Mouse (Mus musculus) ES-CJ7 (cell line): Measurements from ENCODE around the gene Usp37.
A peak's percentile ranks its signal among the peaks of the same experiment; 100 is the strongest.
"Not testable (repeated sequence)": the region's sequence is repeated elsewhere in the genome, so short reads cannot be mapped to it uniquely, and the experiment has no call there.

Source experiments
- DNase-seq: peaks from one replicate; pipeline ENCODE4 v3.0.0; 2011; ENCODE audit warnings: low read depth, low spot score

Usp37 gene

DNA sequence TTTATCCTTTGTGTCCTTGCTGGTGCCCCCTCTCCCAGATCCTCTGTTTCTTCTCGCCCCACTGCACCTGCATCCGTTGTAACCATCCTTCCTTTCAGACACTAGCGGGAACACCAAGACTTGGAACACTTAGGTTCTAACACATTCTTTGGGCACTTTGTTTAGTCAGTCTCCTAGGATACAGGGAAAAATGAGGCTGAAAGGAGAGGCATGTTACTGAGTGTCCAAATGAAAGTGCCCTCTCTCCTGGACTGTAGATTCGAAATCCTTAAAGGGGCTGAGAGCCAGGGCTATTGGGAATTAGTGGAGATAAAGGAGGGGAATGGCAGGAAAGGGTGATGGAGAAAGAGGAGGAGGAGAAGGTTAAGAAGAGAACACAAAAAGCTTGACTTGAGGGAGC, at the start of gene Usp37:
Usp37 (minus strand) TSS at position 101 of the 400 bp plus-strand sequence.
- DNase-seq: no peak

DNA sequence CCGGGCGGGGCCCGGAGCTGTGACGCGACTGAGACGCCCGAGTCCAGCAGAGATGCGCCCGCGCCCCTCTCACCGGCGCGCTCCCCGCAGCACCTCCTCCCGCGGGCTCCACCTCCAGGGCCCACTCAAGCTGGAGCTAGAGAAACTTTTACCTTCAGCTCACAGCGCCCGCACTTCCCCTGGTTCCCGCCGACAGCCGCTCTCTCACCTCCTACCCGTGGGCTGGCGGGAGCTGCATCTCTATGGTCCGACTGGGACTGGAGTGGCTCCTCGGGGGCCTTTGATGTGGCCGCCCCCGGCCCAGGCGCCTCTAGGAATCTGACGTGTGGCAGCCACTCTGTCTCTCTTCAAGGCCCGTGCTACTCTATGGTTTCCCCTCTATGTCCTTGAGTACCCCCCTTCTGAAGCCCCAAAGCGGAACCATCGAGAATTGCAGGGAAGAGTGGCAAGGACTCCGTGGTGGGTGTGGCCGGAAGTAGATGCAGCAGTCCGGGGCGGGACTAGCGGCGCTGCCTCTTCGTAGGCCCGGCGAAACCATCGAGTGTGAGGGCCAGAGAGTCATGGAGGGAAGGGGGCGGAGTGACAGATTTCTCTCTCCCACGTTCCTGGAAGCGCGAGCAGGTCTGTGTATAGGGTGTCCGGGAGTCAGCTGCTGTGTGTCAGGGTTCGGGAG, 43.8 kb upstream of the Usp37 start, which contains the start of the genes Zfp142 and Bcs1l:
Zfp142 (minus strand) TSS at position 474 of the 673 bp plus-strand sequence.
Bcs1l (plus strand) TSS at position 517 of the 673 bp plus-strand sequence.
- peak; percentile 100 for DNase-seq

DNA sequence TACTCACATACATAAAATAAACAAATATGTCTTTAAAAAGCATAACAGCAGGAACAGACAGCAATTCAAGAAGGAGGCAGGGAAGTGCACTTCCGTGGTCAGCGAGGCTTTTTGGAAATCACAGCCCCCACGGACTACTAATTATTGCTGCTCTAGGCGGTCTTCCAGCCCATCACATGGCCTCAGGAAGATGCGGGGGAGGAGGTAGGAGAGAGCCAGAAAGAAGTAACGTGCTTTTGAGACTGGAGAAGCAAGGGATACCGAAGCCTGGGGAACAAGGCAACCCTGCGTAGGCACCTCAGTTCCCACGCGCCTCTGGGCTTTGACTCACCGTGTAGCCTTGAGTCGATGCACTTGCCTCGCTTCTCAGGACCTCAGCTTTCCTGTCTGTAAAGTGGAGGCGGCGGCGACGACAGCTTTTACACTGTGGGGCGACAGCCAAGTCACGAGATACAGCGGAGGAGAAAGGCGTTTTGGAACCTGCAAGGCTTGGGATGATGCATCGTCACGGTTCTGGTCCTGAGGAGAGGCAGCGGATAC, 43.2 kb upstream of the Usp37 start:
- DNase-seq: no peak

DNA sequence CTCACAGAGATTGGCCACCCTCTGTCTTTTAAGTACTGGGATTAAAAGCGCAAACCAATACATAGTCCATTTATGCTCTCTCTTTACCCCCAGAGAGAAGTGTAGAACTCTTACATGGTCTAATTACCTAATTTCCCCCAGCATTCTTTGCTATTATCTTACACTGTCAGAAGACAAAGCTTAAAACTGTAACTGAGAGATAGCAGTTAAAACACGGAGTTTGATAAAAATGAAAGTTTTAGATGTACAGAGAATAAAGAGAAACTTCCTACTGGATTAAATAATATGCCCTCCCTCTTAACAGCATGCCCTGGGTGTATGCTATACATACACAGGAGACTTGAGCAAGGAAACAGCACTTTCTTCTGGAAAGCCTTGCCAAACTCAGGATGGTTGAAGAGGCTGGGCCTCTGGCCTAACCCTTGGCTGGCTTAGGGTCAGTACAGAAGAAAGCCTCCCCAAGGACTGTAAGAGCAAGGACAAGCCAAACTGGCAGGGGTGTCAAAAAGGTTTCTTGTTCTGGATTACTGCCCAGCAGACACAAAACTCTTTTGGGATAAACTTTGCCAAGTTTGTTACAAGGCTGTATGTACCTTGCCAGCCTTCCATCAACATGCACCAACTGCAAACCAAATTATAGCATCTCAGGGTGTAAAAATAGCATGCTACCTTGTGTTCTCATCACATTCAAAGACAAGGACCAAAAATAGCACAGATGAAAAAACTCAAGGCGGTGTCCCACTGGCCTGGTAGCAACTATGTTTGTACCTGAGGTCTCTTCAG, 40.7 kb upstream of the Usp37 start:
- DNase-seq: no peak

DNA sequence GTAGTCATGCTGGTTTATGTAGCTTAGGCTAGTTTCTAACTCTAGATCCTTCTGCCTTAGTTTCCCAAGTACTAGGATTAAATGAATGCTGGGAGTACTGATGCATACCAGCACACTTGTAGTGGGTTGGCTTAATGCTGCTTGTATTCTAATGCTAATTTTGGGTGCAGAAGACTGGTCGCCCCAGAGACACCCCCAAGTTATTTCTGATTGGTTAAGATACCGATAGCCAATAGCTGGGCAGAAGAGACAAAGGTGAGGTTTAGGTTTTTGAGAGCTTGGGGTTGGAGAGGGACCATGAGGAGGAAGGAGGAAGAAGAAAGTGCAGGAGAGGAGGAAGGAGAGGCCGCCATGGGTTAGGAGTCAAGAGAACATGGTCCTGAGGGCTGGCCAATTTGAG, 38.5 kb upstream of the Usp37 start:
- DNase-seq: peak; percentile 74

DNA sequence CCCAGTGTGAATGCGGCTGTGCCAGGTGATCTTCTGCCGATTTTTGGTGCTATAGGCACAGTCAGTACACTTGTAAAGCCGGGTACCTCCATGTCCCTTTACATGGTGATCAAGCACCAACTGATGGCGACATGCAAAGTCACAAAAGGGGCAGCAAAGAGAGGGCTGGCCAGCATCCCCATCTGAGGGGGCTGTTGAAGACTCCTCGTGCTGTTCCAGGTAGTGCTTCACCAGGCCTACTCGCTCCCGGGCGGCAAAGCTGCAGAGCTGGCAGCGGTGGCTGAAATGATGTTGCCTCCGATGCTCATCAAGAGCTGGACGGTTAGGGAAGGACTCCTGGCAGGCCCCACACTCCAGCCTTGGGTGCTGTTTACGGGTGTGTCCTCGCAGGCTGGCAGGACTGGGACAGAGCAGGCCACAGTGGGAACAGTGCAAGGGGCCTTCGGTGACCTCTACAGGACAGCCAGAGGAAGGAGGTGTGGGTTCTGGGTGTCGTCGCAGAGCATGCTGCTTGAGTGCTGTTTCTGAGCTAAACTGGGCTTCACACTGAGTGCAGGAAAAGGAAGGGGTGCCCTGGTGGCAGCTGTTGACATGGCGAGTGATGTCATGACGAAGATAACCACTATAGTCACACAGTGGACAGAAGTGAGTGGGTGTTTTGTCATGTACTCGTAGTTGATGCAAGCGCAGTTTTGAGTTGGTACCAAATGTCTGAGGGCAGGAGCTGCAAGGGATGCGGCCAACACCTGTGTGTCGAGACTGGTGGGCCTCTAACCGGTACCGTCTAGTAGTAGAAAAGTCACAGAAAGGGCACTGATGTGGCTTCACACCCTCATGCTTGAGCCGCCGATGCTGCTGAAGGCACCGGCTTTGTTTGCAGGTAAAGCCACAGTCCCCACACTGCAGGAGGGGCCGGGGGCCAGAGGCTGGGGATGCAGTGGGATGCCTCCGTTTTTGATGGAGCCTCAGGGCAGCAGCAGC, 25.9 kb upstream of the Usp37 start:
- DNase-seq: peak; percentile 51

DNA sequence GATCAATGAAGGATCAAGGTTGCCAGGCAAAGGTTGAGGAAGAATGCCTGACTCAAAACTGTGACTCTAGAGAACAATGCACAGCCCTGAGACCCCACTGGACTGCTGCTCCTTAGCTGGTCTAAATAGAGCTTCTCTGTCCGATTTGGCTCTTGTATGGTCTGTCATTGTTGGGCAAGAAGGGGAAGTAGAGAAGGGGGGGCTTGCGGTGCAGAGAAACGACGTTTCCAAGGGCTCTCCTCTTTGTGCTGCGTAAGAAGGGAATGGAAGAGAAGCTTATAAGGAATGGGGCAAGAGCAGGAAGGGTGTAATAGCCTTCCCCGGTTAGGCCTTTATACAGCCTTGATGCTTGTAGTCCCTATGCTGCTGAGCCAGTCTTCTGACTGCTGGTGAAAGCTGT, 21.8 kb upstream of the Usp37 start:
- DNase-seq: no peak

DNA sequence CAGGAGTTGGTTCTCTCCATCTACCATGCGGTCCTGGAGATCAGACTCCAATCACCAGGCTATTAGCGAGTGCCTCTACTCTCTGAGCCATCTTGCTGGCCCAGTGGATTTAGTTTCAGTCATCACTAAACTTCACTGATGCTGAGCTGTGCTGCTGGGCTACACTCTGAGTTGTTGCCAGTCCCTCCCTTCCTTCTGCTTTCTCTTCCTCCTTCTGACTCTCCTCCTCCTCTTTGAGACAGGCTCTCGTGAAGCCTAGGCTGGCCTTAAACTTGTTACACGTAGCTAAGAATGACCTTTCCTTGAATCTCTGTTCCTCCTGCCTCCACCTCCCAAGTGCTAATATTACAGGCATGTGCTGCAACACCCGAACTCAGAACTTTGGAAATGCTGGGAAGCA, 15.0 kb upstream of the Usp37 start:
- DNase-seq: no peak

DNA sequence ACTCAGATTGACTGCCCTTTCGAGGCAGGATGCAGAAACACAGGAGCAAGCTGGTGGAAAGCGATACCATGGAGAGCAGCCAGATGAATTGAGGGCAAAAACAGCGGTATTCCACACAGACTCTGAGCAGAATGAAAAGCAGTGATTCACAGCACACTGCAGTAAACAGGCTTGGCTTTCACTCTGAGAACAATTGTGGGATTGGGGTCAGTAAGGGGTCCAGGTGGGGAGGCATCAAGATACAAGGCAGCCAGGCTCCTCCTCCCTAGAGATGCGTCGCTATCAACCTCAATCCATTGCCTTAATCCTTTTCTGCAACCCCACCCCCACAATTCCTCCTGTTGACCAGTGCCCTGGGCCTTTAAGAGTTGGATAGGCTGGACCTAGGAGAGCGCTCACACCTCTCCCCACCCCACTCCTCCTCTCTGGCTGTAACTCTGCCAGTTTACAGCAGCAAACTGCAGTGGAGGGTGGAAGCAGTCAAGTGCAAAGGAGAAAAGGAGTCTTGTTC, 1.6 kb downstream of the Usp37 start, which contains the start of gene Plcd4:
Plcd4 (plus strand) TSS at position 438 of the 511 bp plus-strand sequence.
- peak; percentile 34 for DNase-seq

DNA sequence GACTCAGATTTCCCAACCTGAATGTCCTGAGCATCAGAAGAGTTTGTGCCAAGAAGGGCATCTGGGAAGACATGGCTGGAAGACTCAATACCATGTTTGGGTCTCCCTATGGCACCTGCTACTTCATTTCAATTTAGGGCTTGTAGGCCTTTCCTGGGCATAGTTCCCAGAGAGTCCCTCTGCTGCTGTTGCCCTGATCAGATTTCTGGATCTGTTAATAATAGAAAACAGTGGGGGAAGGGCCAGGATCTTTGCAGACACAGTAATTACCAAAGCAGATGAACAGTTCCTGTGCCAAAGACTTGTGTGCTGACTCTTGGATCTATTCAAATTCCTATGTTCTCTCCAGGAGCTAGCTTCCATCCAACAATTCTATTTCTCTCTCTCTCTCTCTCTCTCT, 5.4 kb downstream of the Usp37 start:
- no peak for DNase-seq

DNA sequence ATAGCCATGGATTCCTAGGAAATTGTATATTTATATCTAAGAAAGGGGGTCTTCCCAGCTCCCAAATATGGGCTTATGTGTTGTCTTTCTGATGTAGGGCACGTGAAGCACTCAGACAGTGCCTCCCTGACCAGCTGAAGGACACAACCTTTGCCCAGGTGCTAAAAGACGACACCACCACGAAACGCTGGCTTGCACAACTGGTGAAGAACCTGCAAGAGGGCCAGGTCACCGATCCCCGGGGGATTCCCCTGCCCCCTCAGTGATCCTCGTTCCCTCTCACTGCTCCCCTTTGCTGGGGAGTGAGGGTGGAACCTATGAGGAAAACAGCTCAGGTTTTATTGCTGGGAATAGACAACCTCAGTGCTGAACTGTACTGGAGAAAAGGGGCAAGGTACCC, 15.5 kb downstream of the Usp37 start:
- DNase-seq: no peak

DNA sequence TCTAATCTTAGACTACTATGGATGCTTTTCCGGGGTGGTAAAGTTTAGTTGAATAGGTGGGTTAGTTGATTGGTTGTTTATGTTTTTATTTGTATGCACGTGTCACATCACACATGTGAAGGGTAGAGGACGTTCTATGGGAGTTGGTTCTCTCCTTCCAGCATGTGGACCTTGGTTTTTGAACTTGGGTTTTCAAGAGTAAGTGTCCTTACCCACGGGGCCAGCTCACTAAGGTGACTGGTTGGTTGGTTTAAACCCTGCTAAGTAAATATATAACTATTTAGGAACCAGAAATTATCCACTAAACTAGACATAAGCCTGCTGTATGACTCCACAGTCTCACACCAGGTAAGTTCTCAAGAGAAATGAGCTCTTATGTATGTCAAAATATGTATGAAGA, 19.3 kb downstream of the Usp37 start:
- no peak for DNase-seq

DNA sequence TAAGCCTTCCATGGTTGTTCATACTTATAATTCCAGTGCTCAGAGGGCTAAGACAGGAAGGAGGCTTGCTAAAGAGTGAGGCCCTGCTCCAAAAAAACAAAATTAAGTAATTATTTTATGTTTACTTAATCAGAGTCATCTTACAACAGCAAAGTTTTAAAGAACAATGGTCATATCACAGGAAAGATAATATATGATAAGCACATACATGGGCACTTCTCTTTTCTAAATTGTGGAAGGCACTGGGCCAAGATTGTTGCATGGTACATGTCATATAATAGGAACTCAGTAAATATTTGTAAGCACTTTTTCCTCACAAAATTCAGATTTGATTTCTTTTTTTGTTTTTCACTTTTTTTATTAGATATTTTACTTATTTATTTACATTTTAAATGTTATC, 24.2 kb downstream of the Usp37 start:
- no peak for DNase-seq

DNA sequence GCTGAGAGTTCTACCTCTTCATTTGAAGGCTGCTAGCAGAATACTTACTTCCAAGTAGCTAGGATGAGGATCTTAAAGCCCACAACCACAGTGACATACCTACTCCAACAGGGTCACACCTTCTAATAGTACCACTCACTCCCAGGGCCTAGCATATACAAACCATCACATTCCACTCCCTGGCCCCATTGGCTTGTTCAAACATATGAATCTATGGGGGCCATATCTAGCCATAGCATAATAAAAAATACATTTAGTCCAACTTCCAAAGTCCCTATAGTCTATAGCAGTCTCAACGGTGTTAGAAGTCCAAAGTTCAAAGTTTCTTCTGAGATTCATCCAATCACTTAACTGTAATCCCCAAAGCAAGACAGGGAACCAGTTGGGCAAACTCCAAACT, 31.1 kb downstream of the Usp37 start:
- not testable (repeated sequence) for DNase-seq

DNA sequence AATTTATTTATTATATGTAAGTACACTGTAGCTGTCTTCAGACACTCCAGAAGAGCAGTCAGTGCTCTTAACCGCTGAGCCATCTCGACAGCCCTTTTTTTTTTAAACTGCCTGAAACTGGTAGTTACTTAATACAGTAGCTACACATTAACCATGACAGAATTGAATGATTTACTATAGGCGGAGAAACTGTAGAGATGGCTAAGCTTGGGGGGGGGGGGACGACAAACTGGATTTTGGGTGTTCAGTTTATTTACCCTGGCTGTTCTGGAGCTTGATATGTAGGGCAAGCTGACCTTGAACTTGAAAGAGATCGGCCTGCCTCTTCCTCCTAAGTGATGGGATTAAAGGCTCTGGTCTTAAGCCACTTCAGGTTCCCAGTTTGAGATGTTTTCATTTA, 32.8 kb downstream of the Usp37 start:
- no peak for DNase-seq

DNA sequence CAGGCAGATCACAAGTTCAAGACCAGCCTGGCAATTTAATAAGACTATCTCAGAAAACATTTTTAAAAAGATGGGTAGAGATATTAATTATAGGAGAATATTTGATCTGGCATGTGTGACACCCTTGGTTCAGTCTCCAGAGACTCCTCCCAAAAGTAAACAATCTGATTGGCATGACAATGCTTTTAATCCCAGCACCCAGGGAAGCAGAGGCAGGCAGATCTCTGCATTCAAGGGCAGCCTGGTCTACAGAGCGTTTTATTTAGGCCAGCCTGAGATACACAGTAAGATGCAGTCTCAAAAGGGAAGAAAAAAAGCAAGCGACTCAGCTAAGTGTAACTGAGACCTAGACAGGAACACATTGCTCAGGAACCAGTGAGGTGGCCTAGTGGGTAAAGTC, 36.3 kb downstream of the Usp37 start:
- peak; percentile 39 for DNase-seq

DNA sequence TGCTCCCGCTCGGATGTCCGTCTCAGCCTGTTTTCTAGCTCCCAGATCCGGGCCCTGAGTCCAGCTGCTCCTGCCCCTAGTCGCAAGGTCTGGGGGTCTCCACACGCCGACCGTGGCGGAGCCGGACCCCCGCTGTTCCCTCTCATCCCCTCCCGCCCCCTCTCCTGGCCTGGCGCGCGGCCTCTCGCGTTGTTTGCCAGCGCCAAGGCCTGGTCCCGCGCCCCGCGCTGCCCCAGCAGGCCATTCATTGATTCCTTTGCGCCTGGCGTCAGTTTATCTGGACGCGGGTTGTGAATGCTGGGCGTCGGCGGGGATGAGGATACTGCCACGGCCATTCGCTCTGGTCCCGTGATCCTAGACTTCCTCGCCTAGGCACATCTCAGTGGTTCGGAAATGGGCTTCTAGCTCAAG, 37.6 kb downstream of the Usp37 start:
- DNase-seq: peak; percentile 93

DNA sequence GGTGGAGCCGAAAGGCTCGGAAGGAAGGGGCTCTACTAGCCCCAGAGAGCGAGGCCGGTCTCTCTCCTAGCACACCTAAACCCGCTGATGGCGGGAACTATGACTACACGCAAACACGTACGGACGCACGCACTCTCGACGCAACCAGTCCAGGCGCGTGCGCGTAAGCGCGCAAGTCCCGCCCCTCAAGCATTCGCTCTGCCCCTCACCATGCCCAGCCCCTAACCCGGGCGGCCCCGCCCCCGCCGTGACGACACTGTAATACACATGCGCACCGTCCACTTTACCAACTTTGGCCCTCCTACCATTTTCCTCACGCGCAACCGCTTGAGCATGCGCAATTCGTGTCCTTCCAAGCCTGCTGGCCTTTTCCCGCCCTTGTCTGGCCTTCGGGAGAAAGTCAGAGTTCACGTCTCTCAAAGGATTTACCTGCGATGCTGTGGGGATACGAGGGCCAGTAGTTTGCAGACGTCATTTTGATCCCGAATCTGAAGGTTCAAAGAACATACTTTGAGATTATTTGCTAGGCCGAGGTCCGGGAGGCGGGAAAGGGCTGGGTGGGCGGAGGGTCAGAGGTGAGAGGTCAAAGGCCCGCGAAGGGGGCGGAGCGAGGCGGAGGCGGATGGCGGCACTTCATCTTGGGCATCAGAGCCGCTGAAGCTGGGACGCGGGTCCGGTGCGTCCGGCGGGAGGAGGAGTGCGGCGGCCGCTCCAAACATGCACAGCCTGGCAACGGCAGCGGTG, 38.2 kb downstream of the Usp37 start, which contains the start of gene Cnot9:
Cnot9 (plus strand) TSS at position 338 of the 744 bp plus-strand sequence.
- DNase-seq: peak; percentile 100

DNA sequence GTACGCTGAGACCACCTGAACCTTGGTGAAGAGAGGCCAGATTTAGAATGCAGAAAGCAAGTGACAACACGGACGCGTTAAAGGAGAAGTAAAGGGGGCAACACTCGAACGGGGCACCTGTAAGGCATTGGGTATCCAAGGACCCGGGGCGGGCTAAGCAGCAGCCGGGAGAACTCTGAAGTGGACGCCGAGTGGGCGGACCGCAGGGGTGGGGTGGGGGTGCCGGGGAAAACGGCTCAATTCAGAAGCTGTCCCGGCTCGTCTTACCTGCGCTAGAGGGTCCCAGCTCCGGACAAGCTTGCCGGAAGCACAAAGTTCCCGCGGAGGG, 38.7 kb downstream of the Usp37 start:
- DNase-seq: no peak

DNA sequence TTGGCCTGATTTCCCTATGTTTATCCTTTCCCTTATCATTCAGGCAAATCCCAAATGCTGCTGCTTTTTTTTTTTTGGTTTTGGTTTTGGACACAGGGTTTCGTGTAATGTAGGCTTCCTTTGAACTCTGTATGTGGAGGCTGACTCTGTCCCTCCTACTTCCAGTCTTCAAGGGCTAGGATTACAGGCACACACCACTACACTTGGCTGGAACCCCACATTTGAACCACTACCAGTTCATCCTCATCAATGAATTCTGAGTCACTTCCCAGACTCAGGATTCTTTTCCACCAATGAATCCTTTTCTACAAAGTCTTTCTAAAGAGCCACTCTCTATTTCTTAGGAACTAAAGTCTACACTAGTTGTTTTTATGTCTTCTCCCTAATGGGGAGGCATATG, 43.0 kb downstream of the Usp37 start:
- DNase-seq: no peak

DNA sequence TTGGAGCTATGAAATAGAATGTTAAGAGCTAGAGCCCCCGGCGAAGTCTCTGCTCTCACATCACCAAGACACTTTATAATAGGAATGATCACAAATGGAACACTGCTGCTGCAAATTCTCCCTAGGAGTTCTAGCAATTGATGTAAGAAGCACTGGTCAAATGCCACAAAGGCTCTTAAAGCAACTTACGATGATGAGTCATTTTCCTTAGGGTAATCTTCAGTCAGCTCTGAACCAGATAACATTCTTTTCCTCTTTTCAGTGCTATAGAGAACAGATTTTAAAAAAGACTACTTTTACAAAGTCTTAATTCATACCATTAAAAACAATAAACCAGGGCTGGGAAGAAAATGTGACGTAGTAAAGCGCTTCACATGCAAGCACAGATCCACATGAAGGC, 58.3 kb downstream of the Usp37 start:
- no peak for DNase-seq
